Mouse (Mus musculus) Patski (cell line): Measurements from ENCODE around the gene Ssh2. TPM values are rescaled to one million over a fixed set of nuclear protein-coding genes. Genes with fewer than 3 reads are reported as not detected.

ENCODE experiments used
- ATAC-seq: fragments of 100-300 bp; one replicate; pipeline ENCODE4 v1.8.0; 2021
- CTCF ChIA-PET: fragments of 350-600 bp; sonication (Branson Sonifier 250); formaldehyde crosslinking; loops from one replicate; lab custom pipeline; 2022; ENCODE audit warnings: inconsistent platforms; lab: Charles Lee
- POLR2A ChIA-PET: fragments of 350-600 bp; sonication (Branson Sonifier 250); formaldehyde crosslinking; loops from one replicate; lab custom pipeline; 2022; ENCODE audit warnings: antibody characterized with exemption, inconsistent platforms; lab: Charles Lee
- DNase-seq: peaks from one replicate; pipeline ENCODE4 v3.0.0-alpha.2; 2011; ENCODE audit warnings: low read depth, low spot score
- H3K27me3 ChIP-seq: fragments of 371-371 bp; one replicate; pipeline ENCODE4 v1.5.1; 2021
- CTCF ChIP-seq: fragments of 100-300 bp; IDR thresholded peaks from one replicate; pipeline ENCODE4 v1.5.1; 2021
- in situ Hi-C: fragments of 300-500 bp; cut with MboI; formaldehyde crosslinking; loops from 3 replicates; pipeline ENCODE4 v1.11.1; 2018; ENCODE audit warnings: low pct_unique_long_range_greater_than_20kb, mixed read lengths
- polyA plus RNA-seq: library from polyadenylated mRNA; unstranded; gene quantifications from one replicate; pipeline ENCODE4 v1.2.3, GENCODE M21; 2021

The Ssh2 gene
- polyA plus RNA-seq, 1 experiment from 2014 or later, result 6.5 TPM

DNA sequence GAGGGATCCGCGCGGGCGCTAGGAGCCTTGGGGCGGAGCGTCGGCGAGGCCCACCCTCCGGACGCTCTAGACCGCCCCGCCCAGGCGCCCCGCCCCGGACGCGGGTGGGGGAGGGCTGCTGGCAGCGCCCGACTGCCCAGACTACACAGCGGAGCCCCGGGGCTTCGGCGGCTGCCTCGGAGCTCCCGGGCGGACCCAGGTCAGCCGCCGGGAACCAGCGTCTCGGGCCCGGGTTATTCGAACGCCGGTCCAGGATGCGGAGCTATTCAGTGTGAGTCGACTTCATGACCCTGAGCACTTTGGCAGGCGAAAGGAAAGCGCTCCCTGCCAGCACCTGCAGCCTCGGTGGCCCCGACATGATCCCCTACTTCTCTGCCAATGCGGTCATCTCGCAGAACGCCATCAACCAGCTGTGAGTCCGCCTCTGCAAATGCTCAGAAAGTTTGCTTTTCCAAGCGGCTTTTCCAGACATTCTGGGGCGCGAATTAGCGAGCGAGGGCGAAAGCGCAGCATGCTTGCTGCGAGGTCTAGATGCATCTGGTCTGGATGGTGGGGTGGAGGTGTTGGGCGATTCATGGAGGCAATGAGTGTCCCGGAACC is 132.2 kb downstream of the Ssh2 start:
- ATAC-seq (peak; percentile 95), DNase-seq (no peak)
- H3K27me3 ChIP-seq, result no peaks in the 10 kb centered on the region
- ChIA-PET CTCF (interaction anchor here (1.3 kb wide), 1 partner anchor 40 kb away, joined by 3 read pairs; no protein-coding TSS in a partner anchor), POLR2A (interaction anchor here (0.6 to 1.5 kb wide), 4 partner anchors 14 to 495 kb away, joined by 3 to 4 read pairs (median 3); no protein-coding TSS in a partner anchor)
- TF ChIP-seq CTCF, result no peak
- in situ Hi-C loops, result no loop called here

- ChIA-PET POLR2A (interaction anchor here (1.1 to 1.5 kb wide), 2 partner anchors 14 to 496 kb away, joined by 3 to 4 read pairs; no protein-coding TSS in a partner anchor), CTCF (interaction anchor here (1.3 kb wide), 1 partner anchor 40 kb away, joined by 3 read pairs; no protein-coding TSS in a partner anchor)
- TF ChIP-seq CTCF, result no peak
- no peak for ATAC-seq
- in situ Hi-C loops, result no loop called here
- no peaks in the 10 kb centered on the region for H3K27me3 ChIP-seq
- no peak for DNase-seq
These were observed 132.9 kb downstream of the Ssh2 start for GRCm38 (mm10) chr11:77348985-77349384.

- POLR2A ChIA-PET, result no interaction called here
These were observed 133.6 kb downstream of the Ssh2 start for GRCm38 (mm10) chr11:77349698-77350097.

GRCm38 (mm10) chr11:77355055-77355454 is 139.0 kb downstream of the Ssh2 start:
- no peaks in the 10 kb centered on the region for H3K27me3 ChIP-seq
- no peak for TF ChIP-seq CTCF
- POLR2A ChIA-PET, result interaction anchor here (1.0 kb wide), 1 partner anchor 10 kb away, joined by 4 read pairs; no protein-coding TSS in a partner anchor
- ATAC-seq (no peak), DNase-seq (no peak)
- in situ Hi-C loops, result no loop called here
- CTCF ChIA-PET, result interaction anchor here (4.3 kb wide), 1 partner anchor 10 kb away, joined by 25 read pairs; no protein-coding TSS in a partner anchor

More at GRCm38 (mm10) chr11:77349698-77350097, 133.6 kb downstream of the Ssh2 start:
- DNase-seq (no peak), ATAC-seq (no peak)
- in situ Hi-C loops, result no loop called here
- CTCF ChIA-PET, result no interaction called here
- H3K27me3 ChIP-seq, result no peaks in the 10 kb centered on the region
- no peak for TF ChIP-seq CTCF

GRCm38 (mm10) chr11:77357839-77358238 is 141.8 kb downstream of the Ssh2 start:
- in situ Hi-C loops, result no loop called here
- no peak for TF ChIP-seq CTCF
- ChIA-PET POLR2A (interaction anchor here (0.7 to 1.2 kb wide), 2 partner anchors 37 to 55 kb away, joined by 3 to 4 read pairs; no protein-coding TSS in a partner anchor), CTCF (no interaction called here)
- ATAC-seq (no peak), DNase-seq (no peak)
- H3K27me3 ChIP-seq, result no peaks in the 10 kb centered on the region

GRCm38 (mm10) chr11:77363476-77363875 is 147.4 kb downstream of the Ssh2 start:
- ATAC-seq, result no peak
- POLR2A ChIA-PET, result no interaction called here
- DNase-seq, result no peak
- CTCF ChIA-PET, result interaction anchor here (3.9 kb wide), 1 partner anchor 9 kb away, joined by 25 read pairs; no protein-coding TSS in a partner anchor
- no peaks in the 10 kb centered on the region for H3K27me3 ChIP-seq
- TF ChIP-seq CTCF, result no peak
- in situ Hi-C loops, result no loop called here

- DNase-seq, result no peak
- CTCF ChIA-PET, result interaction anchor here (1.0 to 3.9 kb wide), 2 partner anchors 10 to 11 kb away, joined by 4 to 25 read pairs; no protein-coding TSS in a partner anchor
- in situ Hi-C loops, result no loop called here
- TF ChIP-seq CTCF, result no peak
- no peaks in the 10 kb centered on the region for H3K27me3 ChIP-seq
- POLR2A ChIA-PET, result interaction anchor here (0.9 to 1.2 kb wide), 2 partner anchors 9 to 158 kb away, joined by 3 to 4 read pairs; no protein-coding TSS in a partner anchor
- ATAC-seq, result no peak
These were observed 148.3 kb downstream of the Ssh2 start for GRCm38 (mm10) chr11:77364376-77364775.

GRCm38 (mm10) chr11:77365706-77366386 is 149.8 kb downstream of the Ssh2 start:
- no peak for TF ChIP-seq CTCF
- DNase-seq (no peak), ATAC-seq (no peak)
- H3K27me3 ChIP-seq, result no peaks in the 10 kb centered on the region
- CTCF ChIA-PET, result interaction anchor here (0.9 to 3.9 kb wide), 2 partner anchors 9 to 12 kb away, joined by 3 to 25 read pairs; no protein-coding TSS in a partner anchor
- in situ Hi-C loops, result no loop called here
- POLR2A ChIA-PET, result interaction anchor here (0.6 to 1.9 kb wide), 3 partner anchors 10 to 200 kb away, joined by 3 to 6 read pairs (median 4); no protein-coding TSS in a partner anchor

- no peak for ATAC-seq
- DNase-seq, result no peak
- CTCF ChIA-PET, result interaction anchor here (1.0 to 1.5 kb wide), 2 partner anchors 20 to 78 kb away, joined by 3 to 4 read pairs; no protein-coding TSS in a partner anchor
- H3K27me3 ChIP-seq, result no peaks in the 10 kb centered on the region
- POLR2A ChIA-PET, result interaction anchor here (1.9 kb wide), 1 partner anchor 9 kb away, joined by 6 read pairs; no protein-coding TSS in a partner anchor
- in situ Hi-C loops, result no loop called here
- no peak for TF ChIP-seq CTCF
These were observed 151.6 kb downstream of the Ssh2 start for GRCm38 (mm10) chr11:77367541-77368270.
